Mouse (Mus musculus) spleen, embryonic (tissue): ENCODE measurements around the gene Btg3.
"Not testable (repeated sequence)": the region's sequence is repeated elsewhere in the genome, so short reads cannot be mapped to it uniquely, and the experiment has no call there.

Source experiments
- CTCF ChIA-PET: fragments of 350-600 bp; sonication (Branson Sonifier 250); formaldehyde crosslinking; loops from one replicate; lab custom pipeline; 2022; lab: Charles Lee

Btg3 gene

GRCm38 (mm10) chr16:78376745-78377570 lies at the start of gene Btg3:
TSS of gene Btg3 (minus strand) at chr16:78377192.
- CTCF ChIA-PET, result no interaction called here

- CTCF ChIA-PET, result no interaction called here
Measured at GRCm38 (mm10) chr16:78417733-78418132, 40.7 kb upstream of the Btg3 start.

- CTCF ChIA-PET, result no interaction called here
Measured at GRCm38 (mm10) chr16:78416500-78416899, 39.5 kb upstream of the Btg3 start.

- CTCF ChIA-PET, result no interaction called here
Measured at GRCm38 (mm10) chr16:78409991-78410390, 33.0 kb upstream of the Btg3 start.

GRCm38 (mm10) chr16:78407855-78408254 lies 30.9 kb upstream of the Btg3 start:
- CTCF ChIA-PET, result no interaction called here

- CTCF ChIA-PET, result no interaction called here
Measured at GRCm38 (mm10) chr16:78406657-78407056, 29.7 kb upstream of the Btg3 start.

GRCm38 (mm10) chr16:78402316-78402715 lies 25.3 kb upstream of the Btg3 start:
- CTCF ChIA-PET, result no interaction called here

GRCm38 (mm10) chr16:78399423-78399822 lies 22.4 kb upstream of the Btg3 start:
- CTCF ChIA-PET, result no interaction called here

- CTCF ChIA-PET, result no interaction called here
Measured at GRCm38 (mm10) chr16:78398734-78399133, 21.7 kb upstream of the Btg3 start.

GRCm38 (mm10) chr16:78391354-78391753 lies 14.4 kb upstream of the Btg3 start:
- CTCF ChIA-PET, result no interaction called here

- CTCF ChIA-PET, result no interaction called here
Measured at GRCm38 (mm10) chr16:78389986-78390385, 13.0 kb upstream of the Btg3 start.

- CTCF ChIA-PET, result no interaction called here
Measured at GRCm38 (mm10) chr16:78389122-78389521, 12.1 kb upstream of the Btg3 start.

- CTCF ChIA-PET, result no interaction called here
Measured at GRCm38 (mm10) chr16:78378493-78378892, 1.5 kb upstream of the Btg3 start.

- CTCF ChIA-PET, result no interaction called here
Measured at GRCm38 (mm10) chr16:78375821-78376691, 936 bp downstream of the Btg3 start.

- CTCF ChIA-PET, result interaction anchor here (0.5 kb wide), 1 partner anchor 64 kb away, joined by 3 read pairs; no protein-coding TSS in a partner anchor
Measured at GRCm38 (mm10) chr16:78375222-78375621, 1.8 kb downstream of the Btg3 start.

GRCm38 (mm10) chr16:78373743-78374142 lies 3.2 kb downstream of the Btg3 start:
- CTCF ChIA-PET, result interaction anchor here (0.7 kb wide), 1 partner anchor 203 kb away, joined by 5 read pairs; the partner anchor contains the start of gene D16Ertd472e

GRCm38 (mm10) chr16:78372786-78373185 lies 4.2 kb downstream of the Btg3 start:
- CTCF ChIA-PET, result no interaction called here

- CTCF ChIA-PET, result no interaction called here
Measured at GRCm38 (mm10) chr16:78371491-78372046, 5.4 kb downstream of the Btg3 start.

GRCm38 (mm10) chr16:78364554-78364953 lies 12.4 kb downstream of the Btg3 start:
- CTCF ChIA-PET, result not testable (repeated sequence)

GRCm38 (mm10) chr16:78361466-78361865 lies 15.5 kb downstream of the Btg3 start:
- CTCF ChIA-PET, result no interaction called here

- CTCF ChIA-PET, result no interaction called here
Measured at GRCm38 (mm10) chr16:78357757-78358156, 19.2 kb downstream of the Btg3 start.

- CTCF ChIA-PET, result no interaction called here
Measured at GRCm38 (mm10) chr16:78347328-78347926, 29.6 kb downstream of the Btg3 start.
